8 mouse cellular contexts compared by ENCODE assay signal in the genomic region with DNA sequence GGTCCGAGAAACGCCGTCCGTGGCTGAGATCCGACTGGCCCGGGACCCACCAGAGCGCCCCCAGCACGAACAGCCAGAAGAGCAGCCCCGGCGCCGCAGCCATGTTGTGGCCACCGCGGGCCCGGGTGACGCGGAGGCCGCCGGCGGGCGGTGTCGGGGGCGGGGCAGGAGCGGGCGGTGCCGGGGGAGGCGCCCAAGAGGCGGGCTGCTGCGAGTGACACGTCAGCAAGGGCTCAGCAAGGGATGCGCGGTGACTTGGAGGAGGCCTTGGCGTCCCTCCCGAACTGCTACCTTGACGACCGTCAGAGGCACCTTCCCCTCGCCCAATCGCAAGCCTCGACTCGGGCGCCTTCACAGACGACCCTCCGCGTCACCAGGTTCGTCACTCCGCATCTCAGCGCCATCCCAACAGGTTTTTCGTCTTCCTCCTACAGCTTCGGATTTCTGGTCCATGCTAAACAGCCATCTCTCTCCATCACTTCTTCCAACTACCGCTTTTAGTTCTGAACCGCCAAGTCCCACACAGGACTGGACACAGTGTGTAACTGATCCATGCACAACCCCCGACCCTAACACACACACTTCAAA. TPM values are rescaled to one million over a fixed set of nuclear protein-coding genes. Genes with fewer than 3 reads are reported as not detected.
DNase-seq lines count a peak whose midpoint lies in the region; ATAC-seq and TF ChIP-seq lines count a peak whose summit lies in the region.

A gene (minus strand): TSS at position 127 of the 588 bp plus-strand sequence.

- TF ChIP-seq POLR2A in olfactory bulb, adult 2 months (IDR thresholded peaks at IDR 0.05; ENCODE audit: insufficient read depth, low read depth, low read length): peak; percentile 85; the same call in 1 of the 2 replicates
- TF ChIP-seq POLR2A in thymus, adult 2 months (IDR thresholded peaks at IDR 0.05; ENCODE audit: control insufficient read depth, extremely low read depth, insufficient read depth, low read length, poor library complexity): peak; percentile 83

- intact Hi-C loops in heart, postnatal 36 days (cut with DNase I): loop anchor here (2.0 kb wide), 2 partner anchors 19 to 23 kb away; a partner anchor contains a TSS

- H3K4me3 ChIP-seq in ES-E14 (ENCODE audit: insufficient read depth in 1 of 2, low read depth in 1 of 2, low read length in 2 of 2, poor library complexity in 1 of 2, severe bottlenecking in 1 of 2): peak within 1 kb of the TSS; percentile 80 to 82
- H3K4me3 ChIP-seq in forebrain, embryonic 16.5 days (replicated peaks; ENCODE audit: low read length): peak within 1 kb of the TSS; percentile 86
- H3K4me3 ChIP-seq in layer of hippocampus, adult 2 months: peak within 1 kb of the TSS; percentile 66
- peak within 1 kb of the TSS; percentile 93 for H3K4me3 ChIP-seq in lung, embryonic 14.5 days (ENCODE audit: low read depth, low read length)
- H3K4me3 ChIP-seq in olfactory bulb, adult 2 months (ENCODE audit: insufficient read depth, low read depth, low read length): peak within 1 kb of the TSS; percentile 85
- peak within 1 kb of the TSS; percentile 87 for H3K4me3 ChIP-seq in thymus, adult 2 months (ENCODE audit: control insufficient read depth, insufficient read depth, low read length)

- H3K36me3 ChIP-seq in ES-E14 (ENCODE audit: control insufficient read depth, insufficient read depth, low read length, poor library complexity, severe bottlenecking): 0 out of 2 replicates have a peak, but pooled peaks cover 2% of the 10 kb centered on the region
- H3K36me3 ChIP-seq in forebrain, embryonic 16.5 days (ENCODE audit: control insufficient read depth, insufficient read depth): no peaks in the 10 kb centered on the region
- H3K36me3 ChIP-seq in lung, embryonic 14.5 days (ENCODE audit: insufficient read depth): peaks cover 16% of the 10 kb centered on the region
- H3K36me3 ChIP-seq in thymus, adult 2 months (ENCODE audit: control insufficient read depth, insufficient read depth, low read length): peaks cover 8% of the 10 kb centered on the region; the same call in 1 of the 2 replicates

- in situ Hi-C loops in ES-E14 (cut with MboI; ENCODE audit: low sequenced_read_pairs in 2 of 2, unreplicated experiment in 2 of 2): no loop called here

- H3K9me3 ChIP-seq in ES-E14 (ENCODE audit: control insufficient read depth, insufficient read depth, low read depth, low read length): no peaks in the 10 kb centered on the region
- no peaks in the 10 kb centered on the region for H3K9me3 ChIP-seq in forebrain, embryonic 16.5 days (ENCODE audit: control insufficient read depth, low read length)
- H3K9me3 ChIP-seq in lung, embryonic 14.5 days (ENCODE audit: low read depth, low read length): no peaks in the 10 kb centered on the region

- peak within 1 kb of the TSS; percentile 85 for H3K9ac ChIP-seq in ES-E14 (ENCODE audit: insufficient read depth, low read depth, low read length, poor library complexity, severe bottlenecking)
- H3K9ac ChIP-seq in forebrain, embryonic 16.5 days (replicated peaks; ENCODE audit: low read depth, low read length): peak within 1 kb of the TSS; percentile 84
- H3K9ac ChIP-seq in lung, embryonic 14.5 days: peak within 1 kb of the TSS; percentile 91

- H3K27ac ChIP-seq in ES-E14 (ENCODE audit: insufficient read depth, low read depth, low read length, poor library complexity, severe bottlenecking): no peak within 1 kb of the TSS
- peak within 1 kb of the TSS; percentile 72 for H3K27ac ChIP-seq in forebrain, embryonic 16.5 days (ENCODE audit: low read length)
- peak within 1 kb of the TSS; percentile 92 for H3K27ac ChIP-seq in layer of hippocampus, adult 2 months
- peak within 1 kb of the TSS; percentile 73 for H3K27ac ChIP-seq in lung, embryonic 14.5 days (ENCODE audit: low read depth)
- peak within 1 kb of the TSS; percentile 61 for H3K27ac ChIP-seq in olfactory bulb, adult 2 months (ENCODE audit: insufficient read depth, low read depth, low read length)
- H3K27ac ChIP-seq in thymus, adult 2 months (ENCODE audit: control insufficient read depth, insufficient read depth, low read length): no peak within 1 kb of the TSS

- no peaks in the 10 kb centered on the region for H3K27me3 ChIP-seq in forebrain, embryonic 16.5 days (replicated peaks; ENCODE audit: control insufficient read depth, insufficient read depth, low read length)
- H3K27me3 ChIP-seq in lung, embryonic 14.5 days (ENCODE audit: insufficient read depth, low read length): no peaks in the 10 kb centered on the region
- H3K27me3 ChIP-seq in thymus, adult 2 months (ENCODE audit: control insufficient read depth, insufficient read depth, low read length): no peaks in the 10 kb centered on the region

- DNase-seq in ES-E14 (ENCODE audit: low read depth, low spot score): peak; percentile 72
- peak; percentile 99 for DNase-seq in cerebellum, adult 11-12 months
- peak; percentile 92 to 93 for DNase-seq in heart, postnatal 36 days
- DNase-seq in layer of hippocampus, adult 2 months (ENCODE audit: low spot score in 2 of 2): peak; percentile 96 to 98
- DNase-seq in lung, embryonic 14.5 days: peak; percentile 97
- peak; percentile 94 for DNase-seq in thymus, adult 2 months

- ATAC-seq in forebrain, embryonic 16.5 days: peak; percentile 98
- ATAC-seq in lung, embryonic 14.5 days (ENCODE audit: insufficient read depth): peak; percentile 98

- peak within 1 kb of the TSS; percentile 98 for H3K4me2 ChIP-seq in forebrain, embryonic 16.5 days (ENCODE audit: low read length)
- H3K4me2 ChIP-seq in lung, embryonic 14.5 days: peak within 1 kb of the TSS; percentile 80

- no peaks in the 10 kb centered on the region for H3K4me1 ChIP-seq in ES-E14 (ENCODE audit: control insufficient read depth in 2 of 2, insufficient read depth in 2 of 2, low read length in 2 of 2, poor library complexity in 1 of 2)
- peaks cover 17% of the 10 kb centered on the region for H3K4me1 ChIP-seq in forebrain, embryonic 16.5 days (replicated peaks; ENCODE audit: control insufficient read depth, insufficient read depth, low read length)
- no peaks in the 10 kb centered on the region; the same call in 1 of the 2 replicates for H3K4me1 ChIP-seq in lung, embryonic 14.5 days (ENCODE audit: insufficient read depth)
- peaks cover 9% of the 10 kb centered on the region for H3K4me1 ChIP-seq in olfactory bulb, adult 2 months (ENCODE audit: control insufficient read depth, insufficient read depth, low read length)
- H3K4me1 ChIP-seq in thymus, adult 2 months (replicated peaks; ENCODE audit: control insufficient read depth, insufficient read depth, low read length): peaks cover 15% of the 10 kb centered on the region

- TF ChIP-seq CTCF in layer of hippocampus, adult 2 months (conservative IDR thresholded peaks at IDR 0.05): peak; percentile 60
- TF ChIP-seq CTCF in lung, embryonic 14.5 days (IDR thresholded peaks at IDR 0.05; ENCODE audit: low read depth): peak; percentile 13; the same call in 1 of the 2 replicates
- no peak for TF ChIP-seq CTCF in olfactory bulb, adult 2 months (IDR thresholded peaks at IDR 0.05; ENCODE audit: insufficient read depth, low read depth, low read length)
- TF ChIP-seq CTCF in thymus, adult 2 months (IDR thresholded peaks at IDR 0.05; ENCODE audit: borderline replicate concordance, control insufficient read depth, extremely low read depth, insufficient read depth, low read length, poor library complexity): no peak

- WGBS in forebrain, embryonic 16.5 days: under 1% methylated on average over 45 of the region's 51 CpGs
- 1% methylated on average over 47 of the region's 51 CpGs for WGBS in lung, embryonic 14.5 days
- WGBS in olfactory bulb, adult 2 months: under 1% methylated on average over 51 of the region's 51 CpGs
- WGBS in thymus, adult 2 months: under 1% methylated on average over 49 of the region's 51 CpGs

TF ChIP-seq in ES-E14, 5 proteins besides CTCF, POLR2A, EP300 and RAD21:
- 0 out of 2 replicates have a peak, but pooled peaks have one; percentile 40 for TF ChIP-seq HCFC1 (IDR thresholded peaks at IDR 0.05; ENCODE audit: borderline replicate concordance, insufficient read depth, low read length)
- no peak for TF ChIP-seq ZC3H11A (IDR thresholded peaks at IDR 0.05; ENCODE audit: borderline replicate concordance, low read depth, low read length)

RNA-seq across cellular contexts. Expression of the gene that starts here (rescaled TPM):
- total RNA-seq in ES-E14 (2012; rRNA removed): 182 and 232 TPM in 2 replicates
- polyA plus RNA-seq in forebrain, embryonic 16.5 days (2015; fragmentation: Nextera tagmentation; extraction: Ambion mirVana): 105 and 108 TPM in 2 replicates
- 100 to 1,000 TPM; 111 to 123 TPM for total RNA-seq in heart, postnatal 36 days (2021)
- total RNA-seq in layer of hippocampus, adult 2 months (2021): 100 to 1,000 TPM; 221 to 224 TPM
- 105 and 108 TPM in 2 replicates for polyA plus RNA-seq in lung, embryonic 14.5 days (2014; fragmentation: Nextera tagmentation; extraction: Ambion mirVana)
- polyA plus RNA-seq in olfactory bulb, adult 2 months (2012; ENCODE audit: insufficient read depth, insufficient read length, low replicate concordance, missing spikeins): not detected in 2 replicates
- 101 and 105 TPM in 2 replicates for polyA plus RNA-seq in thymus, adult 2 months (2012; rRNA removed)

Comparison
In these comparisons a context has a peak if more than half of its experiments do, and no peak if none do; other contexts are left out.
1. H3K27ac ChIP-seq: peak in forebrain, embryonic 16.5 days (single experiment), layer of hippocampus, adult 2 months (single experiment), lung, embryonic 14.5 days (single experiment) and olfactory bulb, adult 2 months (single experiment); none in ES-E14 (single experiment) and thymus, adult 2 months (single experiment).
2. CTCF ChIP-seq: peak in layer of hippocampus, adult 2 months (single experiment) and lung, embryonic 14.5 days (single experiment); none in olfactory bulb, adult 2 months (single experiment) and thymus, adult 2 months (single experiment).
3. Peak in every context shown above with its lines, with median percentiles within 50 percentile points of each other: DNase-seq, H3K4me3 ChIP-seq and H3K9ac ChIP-seq.